Mouse (Mus musculus) layer of hippocampus, adult 9-11 months (tissue): Measurements from ENCODE around the gene Tmeff2.

Source experiments
- DNase-seq: peaks from one replicate; pipeline ENCODE4 v3.0.0; 2022

Tmeff2 gene

GRCm38 (mm10) chr1:50981151-50981828 lies 80.8 kb downstream of the Tmeff2 start:
- DNase-seq, result no peak

DNA sequence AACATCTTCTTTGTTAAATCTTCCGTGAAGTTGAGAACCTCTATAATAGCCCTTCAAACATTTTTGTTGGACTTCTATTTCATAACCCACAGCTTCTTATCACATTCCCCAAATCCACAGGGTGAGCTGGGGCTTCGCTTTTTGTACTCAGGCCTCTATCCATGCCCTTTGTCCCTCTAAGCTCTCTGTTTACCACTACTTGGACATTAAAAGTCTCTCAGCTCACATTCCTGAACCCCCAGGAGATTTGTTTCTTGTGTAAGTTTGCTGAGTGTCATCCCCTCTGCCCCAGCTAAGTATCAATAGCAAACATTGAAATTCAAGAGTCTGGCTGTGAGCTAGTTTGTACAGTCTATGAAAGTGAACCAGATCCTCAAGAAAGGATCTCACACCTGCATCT lies 90.2 kb downstream of the Tmeff2 start:
- DNase-seq, result no peak

DNA sequence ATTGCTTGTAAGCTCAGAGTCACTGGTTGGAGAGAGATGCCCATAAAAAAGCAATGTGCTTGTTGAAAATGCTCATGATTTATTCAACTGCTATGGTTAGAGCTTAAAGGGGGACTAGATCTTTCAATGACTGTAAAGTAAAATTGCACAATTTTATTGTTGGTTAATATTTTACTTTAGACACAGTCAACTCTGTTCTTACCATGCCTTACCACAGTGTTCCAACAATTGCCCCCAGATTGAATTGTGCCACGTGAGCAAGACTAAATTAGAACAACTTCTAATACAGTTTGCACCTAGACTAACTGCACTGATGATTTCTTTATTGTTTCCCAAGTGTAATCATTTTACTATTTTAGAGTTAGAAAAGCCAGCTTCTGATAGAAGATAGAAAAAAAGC lies 94.1 kb downstream of the Tmeff2 start:
- DNase-seq, result no peak

DNA sequence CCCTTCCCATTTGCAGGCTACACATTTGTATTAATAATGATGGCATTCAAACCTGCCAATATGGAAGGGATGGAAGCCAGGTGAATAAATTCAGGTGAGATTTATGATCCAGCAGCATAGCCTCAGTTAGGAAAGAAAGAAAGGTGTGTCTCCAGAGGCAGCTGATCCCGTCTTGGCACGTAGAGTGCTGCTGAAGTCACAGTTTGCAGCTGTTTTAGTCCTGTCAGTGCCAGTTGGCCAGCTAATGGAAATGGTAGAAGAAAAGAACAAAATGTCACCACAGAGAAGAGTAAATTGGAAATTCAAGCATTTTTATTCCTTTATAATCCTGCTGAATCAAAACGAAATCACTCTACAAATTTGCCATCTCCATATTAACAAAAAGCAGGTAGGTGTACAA lies 99.3 kb downstream of the Tmeff2 start:
- no peak for DNase-seq

GRCm38 (mm10) chr1:51008344-51008743 lies 107.9 kb downstream of the Tmeff2 start:
- DNase-seq, result no peak

DNA sequence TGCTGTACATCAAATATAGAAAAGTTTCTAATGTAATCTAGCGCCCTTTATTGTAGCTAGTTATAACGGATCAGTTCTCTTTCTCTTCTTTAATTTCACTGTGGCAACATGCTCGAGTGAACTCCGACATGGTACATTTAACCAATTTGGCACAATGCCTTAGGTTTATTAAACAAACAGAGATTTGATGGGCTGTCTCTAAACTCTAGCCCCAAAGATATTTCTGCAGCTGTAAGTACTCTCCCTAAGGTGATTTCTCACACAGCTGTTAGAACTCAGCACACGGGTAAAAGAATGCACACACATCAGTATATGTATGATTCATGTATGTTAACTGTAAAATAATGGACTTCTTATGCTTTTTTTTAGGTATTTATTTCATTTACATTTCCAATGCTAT lies 139.8 kb downstream of the Tmeff2 start:
- DNase-seq, result no peak

DNA sequence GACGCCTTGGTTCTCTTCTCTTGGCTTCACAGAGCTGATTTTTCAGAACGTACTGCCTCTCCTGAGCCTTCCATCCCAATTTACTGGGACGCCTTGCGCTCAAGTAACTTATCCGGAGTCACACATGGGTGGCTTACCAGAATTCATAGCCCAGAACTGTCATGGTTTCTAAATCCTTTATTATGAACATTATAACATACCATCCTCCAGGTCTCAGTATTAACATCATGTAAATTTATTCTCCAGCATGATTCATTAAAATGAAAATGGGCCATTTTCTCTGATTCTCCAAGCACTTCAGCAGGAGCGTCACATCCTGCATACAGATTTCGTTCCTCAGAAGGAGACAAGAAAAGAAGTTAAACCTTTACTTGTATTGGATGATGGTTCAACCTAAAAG lies 144.4 kb downstream of the Tmeff2 start:
- DNase-seq, result no peak

DNA sequence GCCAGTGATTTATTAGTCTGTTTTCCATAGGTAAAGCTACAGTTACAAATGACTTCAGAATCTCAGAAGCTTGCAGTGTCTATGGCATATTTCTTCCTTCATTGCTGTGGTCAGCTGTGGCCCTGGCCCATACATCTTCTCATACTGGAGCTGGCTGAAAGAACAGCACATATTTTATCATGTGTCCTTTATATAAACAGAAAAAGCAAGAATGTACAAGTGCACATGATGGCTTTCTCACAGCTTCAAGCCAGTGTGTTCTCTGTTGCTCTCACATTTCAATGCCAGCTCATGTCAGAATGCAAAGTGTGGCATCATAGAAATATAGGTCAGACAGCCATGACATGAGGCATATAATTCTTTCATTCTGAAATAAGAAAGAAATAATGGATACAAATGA lies 164.1 kb downstream of the Tmeff2 start:
- no peak for DNase-seq

DNA sequence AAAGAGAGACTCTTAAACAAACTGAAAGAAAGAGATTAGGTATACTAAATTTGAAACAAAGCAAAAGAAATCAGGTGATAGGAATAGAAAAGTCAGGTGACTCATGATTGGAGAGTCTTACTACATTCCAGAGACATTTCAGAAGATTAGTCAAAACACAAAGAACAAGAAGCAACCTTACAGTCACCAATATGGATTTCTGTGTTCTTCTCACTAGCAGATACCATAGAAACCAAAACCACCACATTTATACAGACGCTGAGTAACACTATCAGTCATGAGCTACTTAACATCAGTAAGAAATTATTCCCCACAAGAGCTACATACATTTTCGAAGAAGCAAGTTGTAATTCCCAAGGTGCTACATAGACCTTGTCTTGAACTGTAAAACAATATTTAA lies 165.2 kb downstream of the Tmeff2 start:
- no peak for DNase-seq

- DNase-seq, result no peak
These were observed 168.4 kb downstream of the Tmeff2 start for GRCm38 (mm10) chr1:51068814-51069213.

GRCm38 (mm10) chr1:51069288-51069687 lies 168.8 kb downstream of the Tmeff2 start:
- no peak for DNase-seq

- no peak for DNase-seq
These were observed 173.6 kb downstream of the Tmeff2 start for GRCm38 (mm10) chr1:51074076-51074475.

- DNase-seq, result no peak
These were observed 175.6 kb downstream of the Tmeff2 start for GRCm38 (mm10) chr1:51075785-51076771.

- no peak for DNase-seq
These were observed 188.5 kb downstream of the Tmeff2 start for GRCm38 (mm10) chr1:51088921-51089320.

- DNase-seq, result no peak
These were observed 189.4 kb downstream of the Tmeff2 start for GRCm38 (mm10) chr1:51089803-51090202.

GRCm38 (mm10) chr1:51090212-51090761 lies 189.8 kb downstream of the Tmeff2 start:
- no peak for DNase-seq

- no peak for DNase-seq
These were observed 194.3 kb downstream of the Tmeff2 start for GRCm38 (mm10) chr1:51094713-51095112.

- no peak for DNase-seq
These were observed 196.6 kb downstream of the Tmeff2 start for GRCm38 (mm10) chr1:51096848-51097598.

DNA sequence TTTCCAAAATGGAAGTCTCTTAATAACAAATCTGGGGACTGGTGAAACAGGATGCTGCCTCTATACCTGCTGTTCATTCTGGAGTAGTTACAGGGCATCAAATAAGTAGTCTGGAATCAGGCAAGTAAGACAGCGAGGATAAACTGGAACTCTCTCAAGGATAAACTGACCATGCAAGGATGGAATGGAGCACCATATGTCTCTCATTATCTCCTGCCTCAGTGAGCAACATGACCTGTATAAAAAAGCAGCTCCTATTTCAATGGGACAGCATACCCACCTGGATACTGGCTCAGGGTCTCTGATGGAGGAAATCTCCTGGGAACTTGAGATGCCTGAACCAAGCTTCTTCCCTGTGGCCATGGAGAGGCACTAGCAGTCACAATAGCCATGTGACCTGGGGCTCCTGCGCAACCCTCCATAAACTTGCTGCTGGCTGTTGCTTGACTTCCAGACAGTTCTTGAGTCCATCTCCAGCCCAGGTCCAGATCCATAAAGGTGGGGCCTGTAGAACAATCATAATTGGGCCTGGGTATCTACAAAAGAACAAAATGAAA lies 200.7 kb downstream of the Tmeff2 start:
- DNase-seq, result no peak

DNA sequence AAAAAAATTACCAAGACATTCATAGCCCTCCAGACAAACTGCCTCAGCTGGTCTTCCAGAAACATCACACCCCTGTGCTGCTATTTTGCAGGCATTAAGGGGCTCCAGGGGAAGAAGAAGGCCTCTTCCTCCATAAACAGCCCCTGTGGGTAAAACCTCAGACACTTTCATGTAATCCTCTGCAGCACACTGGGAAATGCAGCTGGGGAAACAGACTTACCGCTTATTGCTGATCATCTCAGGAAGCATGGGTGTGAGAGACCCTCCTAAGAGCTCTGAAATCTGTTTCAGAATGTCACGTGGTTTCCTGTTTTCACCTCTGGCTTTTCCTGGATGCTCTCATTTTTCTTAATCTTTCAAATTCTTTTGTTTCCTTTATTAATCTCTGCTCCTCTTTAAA lies 204.3 kb downstream of the Tmeff2 start:
- no peak for DNase-seq

- no peak for DNase-seq
These were observed 206.0 kb downstream of the Tmeff2 start for GRCm38 (mm10) chr1:51106401-51106920.

GRCm38 (mm10) chr1:51107299-51107698 lies 206.9 kb downstream of the Tmeff2 start:
- no peak for DNase-seq
